Mouse (Mus musculus) embryonic facial prominence, embryonic 11.5 days (tissue): ENCODE results near the gene Bbs12. TPM values are rescaled to one million over a fixed set of nuclear protein-coding genes. Genes with fewer than 3 reads are reported as not detected.

ENCODE experiments used
- ATAC-seq: fragments of 200-750 bp; cut with Nextera tagmentation; replicated peaks from 2 replicates; pipeline ENCODE4 v1.8.0; 2017; ENCODE audit warnings: low read depth; ENCODE audit not compliant: insufficient number of reproducible peaks, low FRiP score, low TSS enrichment
- DNase-seq: peaks from one replicate; pipeline ENCODE4 v3.0.0-alpha.2; 2015; ENCODE audit warnings: low spot score
- H3K27ac ChIP-seq: fragments of 300-500 bp; sonication (generic); replicated peaks from 2 replicates; pipeline ENCODE4 v1.5.1; 2014; ENCODE audit warnings: mild to moderate bottlenecking, low read depth, low read length, control low read depth
- H3K27me3 ChIP-seq: fragments of 300-500 bp; sonication (generic); 2 replicates; pipeline ENCODE4 v1.6.1; 2014; ENCODE audit warnings: mild to moderate bottlenecking, low read length, moderate library complexity, mixed read lengths; ENCODE audit not compliant: control insufficient read depth, insufficient read depth
- H3K36me3 ChIP-seq: fragments of 300-500 bp; sonication (generic); replicated peaks from 2 replicates; pipeline ENCODE4 v1.6.1; 2014; ENCODE audit warnings: low read depth, mild to moderate bottlenecking, low read length, moderate library complexity, mixed read lengths; ENCODE audit not compliant: control insufficient read depth, insufficient read depth
- H3K4me1 ChIP-seq: fragments of 300-500 bp; sonication (generic); 2 replicates; pipeline ENCODE4 v1.6.1; 2014; ENCODE audit warnings: low read length, mixed read lengths; ENCODE audit not compliant: control insufficient read depth, insufficient read depth
- H3K4me2 ChIP-seq: fragments of 300-500 bp; sonication (generic); 2 replicates; pipeline ENCODE4 v1.6.1; 2014; ENCODE audit warnings: low read depth, mild to moderate bottlenecking, control low read depth, low read length, moderate library complexity
- H3K4me3 ChIP-seq: fragments of 300-500 bp; sonication (generic); 2 replicates; pipeline ENCODE4 v1.5.1; 2014; ENCODE audit warnings: low read depth, low read length, control low read depth
- H3K9ac ChIP-seq: fragments of 300-500 bp; sonication (generic); replicated peaks from 2 replicates; pipeline ENCODE4 v1.6.1; 2014; ENCODE audit warnings: mild to moderate bottlenecking, control low read depth, low read length
- H3K9me3 ChIP-seq: fragments of 300-500 bp; sonication (generic); replicated peaks from 2 replicates; pipeline ENCODE4 v1.6.1; 2016; ENCODE audit warnings: mild to moderate bottlenecking, low read length, inconsistent platforms, mixed read lengths; ENCODE audit not compliant: control insufficient read depth
- WGBS: fragments of 180-500 bp; shearing (Covaris S2); extraction: QIAGEN DNeasy Blood & Tissue Kit; methylation state at CpG from one replicate; pipeline ENCODE4 v1.1.7; 2014; 5-methylcytosine and 5-hydroxymethylcytosine counted together
- polyA plus RNA-seq: library from polyadenylated mRNA; unstranded; fragments of >200 nt; fragmentation: Nextera tagmentation; extraction: Ambion mirVana; gene quantifications from 2 replicates; pipeline ENCODE4 v1.2.1, GENCODE M21; 2014

The Bbs12 gene
- polyA plus RNA-seq, 1 experiment from 2014 or later, result 11.6 TPM

GRCm38 (mm10) chr3:37303392-37304139 is 8.8 kb upstream of the Bbs12 start:
- 61% methylated on average over 8 of the region's 8 CpGs for WGBS
- Histone ChIP-seq H3K4me3 (no peak overlapping the region), H3K4me2 (no peak overlapping the region), H3K9me3 (no peaks in the 10 kb centered on the region; the same call in 1 of the 2 replicates), H3K27me3 (no peaks in the 10 kb centered on the region), H3K9ac (no peak overlapping the region), H3K36me3 (no peaks in the 10 kb centered on the region), H3K4me1 (no peaks in the 10 kb centered on the region), H3K27ac (no peak overlapping the region)
- ATAC-seq (no peak), DNase-seq (no peak)

GRCm38 (mm10) chr3:37311897-37312369 is 421 bp upstream of the Bbs12 start:
- Histone ChIP-seq H3K27me3 (no peaks in the 10 kb centered on the region), H3K27ac (no peak overlapping the region), H3K36me3 (no peaks in the 10 kb centered on the region), H3K9me3 (no peaks in the 10 kb centered on the region), H3K4me3 (peak overlapping the region; percentile 77), H3K9ac (peak overlapping the region; percentile 84), H3K4me2 (peak overlapping the region; percentile 62), H3K4me1 (no peaks in the 10 kb centered on the region)
- DNase-seq (no peak), ATAC-seq (peak; percentile 85; the same call in 1 of the 2 replicates)
- WGBS, result 2% methylated on average over 10 of the region's 10 CpGs

DNA sequence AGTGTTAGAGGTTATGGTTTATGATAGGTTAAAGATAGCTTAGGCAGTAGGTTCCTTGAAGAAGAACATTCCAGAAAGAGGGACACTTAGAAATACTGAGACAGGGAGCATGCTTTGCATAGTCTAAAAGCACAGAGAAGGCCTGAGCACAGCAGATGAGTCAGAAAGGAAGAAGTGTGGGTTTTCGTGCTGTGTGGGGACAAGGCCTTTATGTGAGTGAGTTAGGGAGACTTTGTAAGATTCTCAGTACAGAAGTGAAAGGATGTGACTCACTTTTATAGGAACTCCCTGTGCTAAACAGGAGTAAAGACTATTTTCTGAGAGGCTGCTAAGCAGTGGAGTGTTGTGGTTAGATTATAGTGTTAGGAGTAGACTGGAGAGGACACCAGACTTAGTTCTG is 1.0 kb downstream of the Bbs12 start:
- H3K9ac ChIP-seq, result peak overlapping the region; percentile 7; the same call in 1 of the 2 replicates
- H3K4me2 ChIP-seq, result 0 out of 2 replicates have a peak overlapping the region, but pooled peaks have one; percentile 11

DNA sequence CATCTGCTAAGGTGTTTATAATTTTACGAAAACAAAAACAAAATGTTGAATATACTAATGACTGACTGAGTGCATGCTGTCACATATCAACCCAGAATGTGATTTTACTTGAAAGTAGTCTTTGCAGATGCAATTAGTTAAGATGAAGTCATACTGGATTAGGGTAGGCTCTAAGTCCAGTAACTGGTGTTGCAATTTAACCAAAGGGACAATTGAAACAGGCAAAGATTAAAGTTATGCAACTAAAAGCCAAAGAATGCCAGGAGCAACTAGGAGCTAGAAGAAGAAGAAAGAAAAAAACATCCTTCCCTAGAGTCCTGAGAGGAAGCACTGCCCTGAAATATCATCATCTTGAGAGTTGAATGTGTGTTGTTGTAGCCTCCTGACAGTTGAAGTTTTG is 3.9 kb downstream of the Bbs12 start:
- no peak overlapping the region for H3K27ac ChIP-seq
- H3K27me3 ChIP-seq, result no peaks in the 10 kb centered on the region
- H3K9ac ChIP-seq, result no peak overlapping the region
- H3K4me3 ChIP-seq, result no peak overlapping the region
- ATAC-seq, result no peak
- no peaks in the 10 kb centered on the region; the same call in 1 of the 2 replicates for H3K36me3 ChIP-seq
- DNase-seq, result no peak
- WGBS, result 95% methylated on average over 1 of the region's 1 CpGs
- no peak overlapping the region for H3K4me2 ChIP-seq
- H3K4me1 ChIP-seq, result no peaks in the 10 kb centered on the region
- no peaks in the 10 kb centered on the region for H3K9me3 ChIP-seq

More for the DNA sequence above, 1.0 kb downstream of the Bbs12 start:
- Histone ChIP-seq H3K9me3 (no peaks in the 10 kb centered on the region), H3K27me3 (no peaks in the 10 kb centered on the region), H3K27ac (no peak overlapping the region), H3K36me3 (no peaks in the 10 kb centered on the region), H3K4me3 (no peak overlapping the region), H3K4me1 (no peaks in the 10 kb centered on the region)
- 59% methylated on average over 1 of the region's 1 CpGs for WGBS
- no peak for ATAC-seq
- no peak for DNase-seq

DNA sequence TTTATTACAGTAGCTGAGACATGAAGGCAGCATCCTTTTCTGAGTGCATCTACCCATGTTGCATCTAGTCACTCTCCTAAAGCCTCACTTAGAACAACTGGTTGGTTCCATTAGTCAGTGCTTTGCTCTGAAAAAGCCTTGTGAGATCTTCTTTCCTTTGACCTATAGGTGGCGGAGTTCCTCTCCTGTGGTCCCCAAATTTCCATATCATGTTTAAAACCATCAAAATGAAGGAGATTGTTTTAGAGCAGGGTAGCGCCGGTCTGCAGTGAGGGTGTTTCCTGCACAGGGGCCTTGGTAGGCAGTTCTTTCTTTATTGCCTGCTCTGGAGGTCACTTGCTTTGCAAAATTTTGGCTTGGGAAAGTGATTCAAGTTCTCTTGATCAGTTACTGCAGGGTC is 12.0 kb downstream of the Bbs12 start:
- WGBS, result 44% methylated on average over 3 of the region's 3 CpGs
- Histone ChIP-seq H3K4me2 (no peak overlapping the region), H3K4me1 (no peaks in the 10 kb centered on the region), H3K9ac (no peak overlapping the region), H3K36me3 (no peaks in the 10 kb centered on the region; the same call in 1 of the 2 replicates), H3K27me3 (no peaks in the 10 kb centered on the region), H3K9me3 (no peaks in the 10 kb centered on the region), H3K4me3 (no peak overlapping the region), H3K27ac (no peak overlapping the region)
- DNase-seq (peak; percentile 61), ATAC-seq (no peak)

- no peaks in the 10 kb centered on the region for H3K9me3 ChIP-seq
- no peak overlapping the region for H3K27ac ChIP-seq
- no peak overlapping the region for H3K9ac ChIP-seq
- no peak overlapping the region for H3K4me2 ChIP-seq
- no peak overlapping the region for H3K4me3 ChIP-seq
- H3K36me3 ChIP-seq, result no peaks in the 10 kb centered on the region
- DNase-seq (no peak), ATAC-seq (no peak)
- WGBS, result 85% methylated on average over 5 of the region's 5 CpGs
- no peaks in the 10 kb centered on the region for H3K4me1 ChIP-seq
- no peaks in the 10 kb centered on the region for H3K27me3 ChIP-seq
Measured at GRCm38 (mm10) chr3:37325317-37326112, 13.2 kb downstream of the Bbs12 start.

DNA sequence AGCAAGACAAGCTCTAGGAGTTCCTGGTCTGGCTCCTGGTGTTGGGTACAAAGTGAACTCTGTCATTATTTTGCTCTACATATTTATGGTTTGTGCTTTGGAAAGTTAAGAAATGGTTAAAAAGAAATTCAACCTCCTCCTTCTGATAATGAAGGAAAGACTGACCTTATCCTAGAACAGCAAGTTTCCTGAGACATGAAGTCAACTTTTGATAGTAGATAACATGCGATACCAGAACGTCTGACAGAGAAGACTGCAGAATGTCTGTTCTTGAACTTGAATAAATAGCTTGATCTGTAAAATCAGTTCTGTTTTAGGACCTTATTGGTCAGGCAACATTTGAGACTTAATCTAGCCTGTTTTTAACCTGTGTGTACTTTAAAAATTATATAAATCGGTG is 14.3 kb downstream of the Bbs12 start:
- no peaks in the 10 kb centered on the region for H3K9me3 ChIP-seq
- WGBS, result 88% methylated on average over 3 of the region's 3 CpGs
- H3K27ac ChIP-seq, result no peak overlapping the region
- no peaks in the 10 kb centered on the region for H3K27me3 ChIP-seq
- ATAC-seq, result no peak
- H3K36me3 ChIP-seq, result no peaks in the 10 kb centered on the region
- no peak overlapping the region for H3K9ac ChIP-seq
- DNase-seq, result no peak
- H3K4me2 ChIP-seq, result no peak overlapping the region
- H3K4me1 ChIP-seq, result no peaks in the 10 kb centered on the region
- no peak overlapping the region for H3K4me3 ChIP-seq

- 83% methylated on average over 2 of the region's 2 CpGs for WGBS
- no peaks in the 10 kb centered on the region for H3K27me3 ChIP-seq
Measured at GRCm38 (mm10) chr3:37328489-37328888, 16.1 kb downstream of the Bbs12 start.

More at GRCm38 (mm10) chr3:37328489-37328888, 16.1 kb downstream of the Bbs12 start:
- Histone ChIP-seq H3K4me2 (no peak overlapping the region), H3K9ac (no peak overlapping the region), H3K36me3 (no peaks in the 10 kb centered on the region), H3K4me1 (no peaks in the 10 kb centered on the region), H3K4me3 (no peak overlapping the region), H3K9me3 (no peaks in the 10 kb centered on the region), H3K27ac (no peak overlapping the region)
- ATAC-seq (no peak), DNase-seq (no peak)
